Mouse (Mus musculus) E14TG2a.4 (cell line): ENCODE measurements around the gene Exoc4.
A peak's percentile ranks its signal among the peaks of the same experiment; 100 is the strongest.

ENCODE experiments used
- CTCF ChIP-seq: conservative IDR thresholded peaks from 2 replicates; pipeline ENCODE4 v1.5.1; 2014; ENCODE audit warnings: low read length
- NANOG ChIP-seq: IDR thresholded peaks from 2 replicates; pipeline ENCODE4 v1.6.1; 2014; ENCODE audit warnings: borderline replicate concordance, low read length, mixed read lengths
- POU5F1 ChIP-seq: IDR thresholded peaks from 2 replicates; pipeline ENCODE4 v1.6.1; 2014; ENCODE audit warnings: low read length, borderline replicate concordance

GRCm38 (mm10) chr6:33987132-33987531 is 738.2 kb downstream of the Exoc4 start:
- TF ChIP-seq CTCF (no peak), NANOG (peak; percentile 63; the same call in 1 of the 2 replicates), POU5F1 (no peak)
